Mouse (Mus musculus): Measurements from ENCODE around the gene 1700029F12Rik.

DNA sequence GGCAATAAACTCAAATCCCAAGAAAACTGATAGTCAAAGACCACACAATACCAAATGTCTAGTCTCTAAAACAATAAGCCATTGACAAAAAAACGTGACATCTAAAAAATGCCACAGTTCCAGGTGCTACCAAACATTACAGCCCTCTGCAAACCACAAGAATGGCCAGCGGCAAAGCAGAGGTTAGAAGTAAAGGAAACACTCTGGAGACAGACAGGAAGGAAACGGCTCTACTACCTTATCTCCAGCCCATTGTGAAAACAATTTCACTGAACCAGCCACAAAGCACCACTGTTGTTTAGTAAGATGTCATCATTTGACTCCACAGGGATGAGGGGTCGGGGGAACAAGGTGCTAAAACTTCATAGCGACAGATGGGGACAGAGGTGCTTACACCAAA is 38.9 kb downstream of the 1700029F12Rik start:
- TF ChIP-seq CTCF (IDR thresholded peaks at IDR 0.05; ENCODE audit: control insufficient read depth, insufficient read depth, insufficient read length) (no peak), CEBPB (IDR thresholded peaks at IDR 0.05; ENCODE audit: low read depth) (no peak), MYOG (IDR thresholded peaks at IDR 0.05; ENCODE audit: control insufficient read depth, extremely low read depth, insufficient read length) (no peak)
